Mouse (Mus musculus): ENCODE measurements around the gene App.

DNA sequence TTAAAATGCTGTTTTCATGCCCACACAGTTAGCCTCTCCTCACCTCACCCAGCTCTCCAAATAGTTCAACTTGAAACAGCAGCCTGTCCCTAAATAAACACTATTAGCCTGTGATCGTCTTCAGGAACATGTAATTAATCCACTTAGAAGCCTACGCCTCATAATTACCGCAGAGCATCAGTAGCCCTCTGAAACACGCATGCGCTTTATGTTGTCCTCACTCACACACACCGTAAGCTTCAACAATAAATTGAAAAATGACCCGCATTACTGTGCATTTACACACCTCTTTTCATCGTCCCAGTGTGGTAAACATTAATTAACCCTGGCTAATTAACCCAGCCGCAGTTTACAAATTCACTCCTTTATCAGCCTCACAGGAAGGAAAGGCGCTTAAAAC, 184.1 kb downstream of the App start:
- TF ChIP-seq CTCF (IDR thresholded peaks at IDR 0.05): no peak
- no peak for TF ChIP-seq POLR2A (IDR thresholded peaks at IDR 0.05; ENCODE audit: insufficient read depth, low read depth, low read length)

Data from heart, adult 2 months (tissue).